Mouse (Mus musculus): Measurements from ENCODE around the gene Exosc10.

DNA sequence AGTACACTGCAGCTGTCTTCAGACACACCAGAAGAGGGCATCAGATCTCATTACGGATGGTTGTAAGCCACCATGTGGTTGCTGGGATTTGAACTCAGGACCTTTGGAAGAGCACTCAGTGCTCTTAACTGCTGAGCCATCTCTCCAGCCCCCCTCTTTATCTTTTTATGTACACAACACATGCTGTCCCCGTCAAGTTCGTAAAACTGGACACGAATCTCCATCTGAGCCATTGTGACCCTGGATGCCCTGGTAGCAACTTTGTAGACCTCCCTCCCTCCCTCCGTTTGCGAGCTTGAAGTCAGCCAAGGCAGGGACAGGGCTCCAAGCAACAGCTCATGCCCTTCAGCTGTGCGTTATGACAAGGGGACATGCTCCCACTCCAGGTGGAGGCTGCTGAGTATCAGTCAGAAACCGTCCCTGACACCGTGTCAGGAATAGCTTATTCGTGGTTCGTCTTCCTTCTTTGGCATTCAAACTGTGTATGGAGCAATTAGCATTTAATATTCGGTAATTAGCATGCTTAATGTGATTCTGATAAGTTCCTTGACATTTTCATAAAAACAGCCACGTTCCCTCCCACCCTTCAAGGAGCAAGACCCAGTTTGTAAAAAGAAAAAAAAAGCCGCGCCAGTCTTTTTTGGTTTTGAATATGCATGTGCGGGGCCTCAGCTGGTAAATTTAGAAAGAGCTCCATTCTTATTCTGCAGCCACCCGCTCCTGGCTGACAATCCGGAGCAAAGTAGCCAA is 32.4 kb downstream of the Exosc10 start:
- TF ChIP-seq GATA1 (IDR thresholded peaks at IDR 0.05; ENCODE audit: borderline replicate concordance, low read length) (no peak), FLI1 (IDR thresholded peaks at IDR 0.05; ENCODE audit: low read length) (no peak)
